Mouse (Mus musculus) adrenal gland, postnatal 14 days (tissue): ENCODE data around the gene Htr5a. TPM values are rescaled to one million over a fixed set of nuclear protein-coding genes. Genes with fewer than 3 reads are reported as not detected.

ENCODE experiments used
- DNase-seq: peaks from one replicate; pipeline ENCODE4 v3.0.0; 2021; ENCODE audit warnings: mixed read lengths
- total RNA-seq: library from RNA; stranded (reverse); gene quantifications from 2 replicates; pipeline ENCODE4 v1.2.3, GENCODE M21; 2021

The Htr5a gene
- total RNA-seq, 1 experiment from 2014 or later, result not detected

- DNase-seq, result no peak
Measured at GRCm38 (mm10) chr5:27888080-27888479, 46.1 kb downstream of the Htr5a start.

GRCm38 (mm10) chr5:27895961-27896360, 54.0 kb downstream of the Htr5a start:
- no peak for DNase-seq

- no peak for DNase-seq
Measured at GRCm38 (mm10) chr5:27899756-27900155, 57.8 kb downstream of the Htr5a start.

- DNase-seq, result no peak
Measured at GRCm38 (mm10) chr5:27900186-27900585, 58.2 kb downstream of the Htr5a start.

Other genes with a start within 250 kb of the Htr5a start
- 30.1 and 31.7 TPM in 2 replicates for gene Paxip1, start 50.5 kb upstream of the Htr5a start, total RNA-seq
- 46.2 and 66.1 TPM in 2 replicates for gene Insig1, start 229.2 kb downstream of the Htr5a start, total RNA-seq